Mouse (Mus musculus): ENCODE measurements around the gene Fam169b.

- no peak for TF ChIP-seq CTCF (IDR thresholded peaks at IDR 0.05; ENCODE audit: borderline replicate concordance, insufficient read depth, low read depth, low read length)
- no peak for TF ChIP-seq POLR2A (IDR thresholded peaks at IDR 0.05; ENCODE audit: borderline replicate concordance, insufficient read depth, low read length)
Measured at GRCm38 (mm10) chr7:68241205-68241604, 32.4 kb upstream of the Fam169b start.
